Mouse (Mus musculus) ES-Bruce4 (cell line): Measurements from ENCODE around the gene Traf5. TPM values are rescaled to one million over a fixed set of nuclear protein-coding genes. Genes with fewer than 3 reads are reported as not detected.
A peak's percentile ranks its signal among the peaks of the same experiment; 100 is the strongest.

Source experiments
- H3K27ac ChIP-seq: 2 replicates; pipeline ENCODE4 v1.5.1; 2012; ENCODE audit warnings: low read length, inconsistent platforms; ENCODE audit not compliant: insufficient read depth
- H3K27me3 ChIP-seq: 2 replicates; pipeline ENCODE4 v1.6.1; 2012; ENCODE audit warnings: mild to moderate bottlenecking, low read length, inconsistent platforms; ENCODE audit not compliant: control insufficient read depth, poor library complexity, insufficient read depth, severe bottlenecking
- H3K36me3 ChIP-seq: 2 replicates; pipeline ENCODE4 v1.6.1; 2012; ENCODE audit warnings: inconsistent platforms, mild to moderate bottlenecking, low read length, moderate library complexity; ENCODE audit not compliant: control insufficient read depth, poor library complexity, insufficient read depth, severe bottlenecking
- H3K4me1 ChIP-seq: one replicate; pipeline ENCODE4 v1.8.1; 2011; ENCODE audit warnings: low read length; ENCODE audit not compliant: control insufficient read depth, insufficient read depth
- H3K4me3 ChIP-seq: 2 replicates; pipeline ENCODE4 v1.5.1; 2011; ENCODE audit warnings: low read depth, mild to moderate bottlenecking, low read length
- H3K9ac ChIP-seq: 2 replicates; pipeline ENCODE4 v1.6.1; 2012; ENCODE audit warnings: low read depth, mild to moderate bottlenecking, inconsistent platforms; ENCODE audit not compliant: poor library complexity, severe bottlenecking
- H3K9me3 ChIP-seq: replicated peaks from 2 replicates; pipeline ENCODE4 v1.6.1; 2012; ENCODE audit warnings: mild to moderate bottlenecking, low read length, inconsistent platforms; ENCODE audit not compliant: control insufficient read depth, poor library complexity, insufficient read depth, severe bottlenecking
- CTCF ChIP-seq: IDR thresholded peaks from one replicate; pipeline ENCODE4 v1.8.1; 2011; ENCODE audit warnings: low read depth, low read length
- EP300 ChIP-seq: IDR thresholded peaks from 2 replicates; pipeline ENCODE4 v1.6.1; 2011; ENCODE audit warnings: low read depth, low read length; ENCODE audit not compliant: insufficient read depth
- POLR2A ChIP-seq: IDR thresholded peaks from one replicate; pipeline ENCODE4 v1.8.1; 2011; ENCODE audit warnings: low read length; ENCODE audit not compliant: insufficient read depth
- polyA plus RNA-seq: library from polyadenylated mRNA; stranded (reverse); fragments of >200 nt; gene quantifications from 2 replicates; pipeline ENCODE4 v1.2.4, GENCODE M21; 2011; ENCODE audit warnings: low read depth; ENCODE audit not compliant: missing spikeins, insufficient read depth, insufficient read length

The Traf5 gene
- polyA plus RNA-seq, 1 experiment, result 0.81 TPM

GRCm38 (mm10) chr1:191999022-191999421, 93.3 kb downstream of the Traf5 start:
- H3K9me3 ChIP-seq, result no peaks in the 10 kb centered on the region
- no peak overlapping the region for H3K4me3 ChIP-seq
- H3K27me3 ChIP-seq, result no peaks in the 10 kb centered on the region
- no peak overlapping the region for H3K9ac ChIP-seq
- TF ChIP-seq CTCF (no peak), EP300 (no peak), POLR2A (no peak)
- H3K36me3 ChIP-seq, result no peaks in the 10 kb centered on the region
- H3K27ac ChIP-seq, result no peak overlapping the region
- no peaks in the 10 kb centered on the region for H3K4me1 ChIP-seq

- TF ChIP-seq POLR2A, result no peak
- no peak for TF ChIP-seq CTCF
- TF ChIP-seq EP300, result no peak
- Histone ChIP-seq H3K36me3 (no peaks in the 10 kb centered on the region), H3K4me3 (no peak overlapping the region), H3K27me3 (no peaks in the 10 kb centered on the region), H3K9ac (no peak overlapping the region), H3K27ac (no peak overlapping the region), H3K9me3 (no peaks in the 10 kb centered on the region), H3K4me1 (no peaks in the 10 kb centered on the region)
These were observed 95.7 kb downstream of the Traf5 start for GRCm38 (mm10) chr1:191996621-191997185.

- Histone ChIP-seq H3K36me3 (no peaks in the 10 kb centered on the region), H3K9me3 (no peaks in the 10 kb centered on the region), H3K27me3 (no peaks in the 10 kb centered on the region), H3K9ac (no peak overlapping the region), H3K27ac (no peak overlapping the region), H3K4me3 (no peak overlapping the region), H3K4me1 (no peaks in the 10 kb centered on the region)
- TF ChIP-seq EP300, result no peak
- TF ChIP-seq POLR2A, result no peak
- no peak for TF ChIP-seq CTCF
These were observed 96.4 kb downstream of the Traf5 start for GRCm38 (mm10) chr1:191995916-191996315.

- Histone ChIP-seq H3K36me3 (no peaks in the 10 kb centered on the region), H3K27ac (no peak overlapping the region), H3K9me3 (no peaks in the 10 kb centered on the region), H3K9ac (no peak overlapping the region), H3K4me3 (no peak overlapping the region), H3K27me3 (no peaks in the 10 kb centered on the region), H3K4me1 (no peaks in the 10 kb centered on the region)
- no peak for TF ChIP-seq EP300
- TF ChIP-seq CTCF, result peak; percentile 72
These were observed 96.9 kb downstream of the Traf5 start for GRCm38 (mm10) chr1:191995488-191995887.

GRCm38 (mm10) chr1:191994476-191994875, 97.9 kb downstream of the Traf5 start:
- Histone ChIP-seq H3K4me1 (no peaks in the 10 kb centered on the region), H3K36me3 (no peaks in the 10 kb centered on the region), H3K4me3 (no peak overlapping the region), H3K27me3 (no peaks in the 10 kb centered on the region), H3K9ac (no peak overlapping the region), H3K9me3 (no peaks in the 10 kb centered on the region), H3K27ac (no peak overlapping the region)
- TF ChIP-seq CTCF (no peak), POLR2A (no peak), EP300 (no peak)

- no peak overlapping the region for H3K4me3 ChIP-seq
- H3K36me3 ChIP-seq, result no peaks in the 10 kb centered on the region
- H3K27me3 ChIP-seq, result no peaks in the 10 kb centered on the region
- TF ChIP-seq EP300 (no peak), CTCF (no peak), POLR2A (no peak)
- H3K9ac ChIP-seq, result no peak overlapping the region
- H3K27ac ChIP-seq, result no peak overlapping the region
- no peaks in the 10 kb centered on the region for H3K4me1 ChIP-seq
- no peaks in the 10 kb centered on the region for H3K9me3 ChIP-seq
These were observed 100.1 kb downstream of the Traf5 start for GRCm38 (mm10) chr1:191992040-191992780.
